Mouse (Mus musculus) small intestine, adult 2 months (tissue): ENCODE results near the gene Ablim1. TPM values are rescaled to one million over a fixed set of nuclear protein-coding genes. Genes with fewer than 3 reads are reported as not detected.

Source experiments
- H3K27ac ChIP-seq: fragments of 200-500 bp; 2 replicates; pipeline ENCODE4 v1.5.1; 2012; ENCODE audit warnings: low read depth, low read length, control low read depth, inconsistent platforms; ENCODE audit not compliant: insufficient read depth
- H3K27me3 ChIP-seq: fragments of 200-500 bp; 2 replicates; pipeline ENCODE4 v1.6.1; 2012; ENCODE audit warnings: mild to moderate bottlenecking, moderate library complexity, low read length, inconsistent platforms; ENCODE audit not compliant: control insufficient read depth, insufficient read depth
- H3K36me3 ChIP-seq: fragments of 200-500 bp; 2 replicates; pipeline ENCODE4 v1.6.1; 2012; ENCODE audit warnings: mild to moderate bottlenecking, low read length, control low read depth, inconsistent platforms; ENCODE audit not compliant: control insufficient read depth, insufficient read depth
- H3K4me1 ChIP-seq: fragments of 200-500 bp; 2 replicates; pipeline ENCODE4 v1.6.1; 2012; ENCODE audit warnings: low read length, inconsistent platforms, mixed read lengths; ENCODE audit not compliant: control insufficient read depth, insufficient read depth, insufficient read length
- H3K4me3 ChIP-seq: fragments of 200-500 bp; 2 replicates; pipeline ENCODE4 v1.5.1; 2012; ENCODE audit warnings: low read depth, mild to moderate bottlenecking, control low read depth, inconsistent platforms, low read length, moderate library complexity
- CTCF ChIP-seq: fragments of 200-500 bp; IDR thresholded peaks from 2 replicates; pipeline ENCODE4 v1.5.1; 2012; ENCODE audit warnings: low read depth, mild to moderate bottlenecking, control low read depth, inconsistent platforms, low read length, moderate library complexity, mixed read lengths; ENCODE audit not compliant: insufficient replicate concordance, insufficient read length; ENCODE audit errors: extremely low read depth
- POLR2A ChIP-seq: fragments of 200-500 bp; IDR thresholded peaks from 2 replicates; pipeline ENCODE4 v1.6.1; 2012; ENCODE audit warnings: low read depth, mild to moderate bottlenecking, control low read depth, inconsistent platforms, low read length, moderate library complexity
- WGBS: fragments of 180-500 bp; shearing (Covaris S2); methylation state at CpG from one replicate; pipeline ENCODE4 v1.1.7; 2018; 5-methylcytosine and 5-hydroxymethylcytosine counted together
- polyA plus RNA-seq: library from polyadenylated mRNA; depleted of rRNA; stranded (reverse); fragments of >200 nt; gene quantifications from 2 replicates; pipeline ENCODE4 v1.2.3, GENCODE M21; 2012

Ablim1 gene
- polyA plus RNA-seq, 1 experiment = 47.2 TPM

GRCm38 (mm10) chr19:57272824-57273613, 41.7 kb downstream of the Ablim1 start:
- H3K4me3 ChIP-seq = no peak overlapping the region
- peaks cover 18% of the 10 kb centered on the region for H3K4me1 ChIP-seq
- H3K27ac ChIP-seq = peak overlapping the region; percentile 92; the same call in 1 of the 2 replicates
- no peak for TF ChIP-seq POLR2A
- TF ChIP-seq CTCF = no peak
- H3K36me3 ChIP-seq = no peaks in the 10 kb centered on the region
- WGBS = 24% methylated on average over 13 of the region's 13 CpGs
- H3K27me3 ChIP-seq = no peaks in the 10 kb centered on the region

DNA sequence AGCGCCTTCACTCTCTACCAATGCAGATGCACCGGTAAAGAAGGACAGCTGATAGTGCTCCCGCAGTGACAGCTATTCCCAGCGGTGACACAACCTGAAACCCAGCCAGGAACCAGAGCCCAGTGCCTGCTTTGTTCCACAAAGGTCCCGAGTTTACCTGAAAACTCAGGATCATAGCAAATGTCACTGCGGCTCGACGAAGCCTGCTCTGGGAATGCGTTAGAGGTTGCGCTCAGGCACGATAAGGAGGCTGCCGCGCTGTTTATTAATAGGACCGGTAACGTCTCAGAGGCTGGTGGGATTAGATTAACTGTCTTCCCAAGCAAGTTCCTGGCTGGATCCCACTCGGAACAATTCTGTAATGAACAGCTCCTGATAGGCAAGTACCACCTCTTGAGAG, 43.0 kb downstream of the Ablim1 start:
- no peaks in the 10 kb centered on the region for H3K27me3 ChIP-seq
- no peak overlapping the region for H3K27ac ChIP-seq
- no peaks in the 10 kb centered on the region for H3K36me3 ChIP-seq
- H3K4me1 ChIP-seq = peaks cover 18% of the 10 kb centered on the region
- no peak overlapping the region for H3K4me3 ChIP-seq
- 87% methylated on average over 16 of the region's 16 CpGs for WGBS
- no peak for TF ChIP-seq CTCF
- TF ChIP-seq POLR2A = no peak

DNA sequence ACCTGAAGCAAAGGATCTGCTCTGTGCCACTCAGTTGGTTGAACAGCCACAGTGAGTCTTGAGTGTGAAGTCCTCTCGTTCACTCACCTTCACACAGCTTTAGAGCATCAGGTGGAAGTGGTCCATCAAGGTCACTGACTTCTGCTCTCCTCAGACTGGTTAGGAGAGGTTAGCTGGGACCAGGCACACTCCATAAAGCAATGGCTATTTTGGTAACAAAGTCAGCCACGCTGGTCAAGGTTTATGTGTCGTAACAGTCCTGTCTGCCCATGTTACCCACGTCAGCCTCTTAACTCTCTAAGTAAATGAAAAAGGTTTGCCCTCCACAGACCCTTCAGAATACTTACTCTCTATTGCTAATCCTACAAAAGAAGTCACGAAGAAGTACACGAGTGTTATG, 44.0 kb downstream of the Ablim1 start:
- no peak for TF ChIP-seq CTCF
- no peak for TF ChIP-seq POLR2A
- Histone ChIP-seq H3K27me3 (no peaks in the 10 kb centered on the region), H3K4me1 (peaks cover 18% of the 10 kb centered on the region), H3K36me3 (no peaks in the 10 kb centered on the region), H3K4me3 (no peak overlapping the region), H3K27ac (no peak overlapping the region)
- 85% methylated on average over 6 of the region's 6 CpGs for WGBS

GRCm38 (mm10) chr19:57269791-57270190, 44.9 kb downstream of the Ablim1 start:
- Histone ChIP-seq H3K4me3 (no peak overlapping the region), H3K36me3 (no peaks in the 10 kb centered on the region), H3K27me3 (no peaks in the 10 kb centered on the region), H3K27ac (no peak overlapping the region), H3K4me1 (peaks cover 18% of the 10 kb centered on the region)
- WGBS = 77% methylated on average over 6 of the region's 6 CpGs
- no peak for TF ChIP-seq POLR2A
- no peak for TF ChIP-seq CTCF

DNA sequence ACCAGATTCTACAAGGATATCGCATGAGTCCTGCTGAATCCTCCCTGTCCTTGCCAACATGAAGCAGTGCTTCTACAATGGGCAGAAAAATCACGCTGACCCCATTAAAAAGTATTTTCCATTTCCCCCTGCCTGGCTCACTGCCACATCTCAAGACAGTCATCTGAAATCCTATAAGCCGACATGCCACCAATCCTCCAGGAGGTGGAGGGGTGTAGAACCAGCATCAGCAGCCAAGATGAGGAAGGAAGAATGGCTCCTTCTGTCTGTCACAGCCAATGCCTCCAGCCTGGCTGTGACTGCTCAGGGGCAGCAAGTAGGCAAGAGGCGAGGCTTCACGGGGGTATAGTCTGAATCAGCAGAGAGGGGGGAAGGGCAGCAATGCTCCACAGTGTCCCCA, 47.2 kb downstream of the Ablim1 start:
- no peaks in the 10 kb centered on the region for H3K27me3 ChIP-seq
- no peak overlapping the region for H3K27ac ChIP-seq
- no peaks in the 10 kb centered on the region for H3K36me3 ChIP-seq
- no peak overlapping the region for H3K4me3 ChIP-seq
- WGBS = 76% methylated on average over 5 of the region's 5 CpGs
- H3K4me1 ChIP-seq = peaks cover 2% of the 10 kb centered on the region; the same call in 1 of the 2 replicates
- TF ChIP-seq POLR2A (no peak), CTCF (no peak)

DNA sequence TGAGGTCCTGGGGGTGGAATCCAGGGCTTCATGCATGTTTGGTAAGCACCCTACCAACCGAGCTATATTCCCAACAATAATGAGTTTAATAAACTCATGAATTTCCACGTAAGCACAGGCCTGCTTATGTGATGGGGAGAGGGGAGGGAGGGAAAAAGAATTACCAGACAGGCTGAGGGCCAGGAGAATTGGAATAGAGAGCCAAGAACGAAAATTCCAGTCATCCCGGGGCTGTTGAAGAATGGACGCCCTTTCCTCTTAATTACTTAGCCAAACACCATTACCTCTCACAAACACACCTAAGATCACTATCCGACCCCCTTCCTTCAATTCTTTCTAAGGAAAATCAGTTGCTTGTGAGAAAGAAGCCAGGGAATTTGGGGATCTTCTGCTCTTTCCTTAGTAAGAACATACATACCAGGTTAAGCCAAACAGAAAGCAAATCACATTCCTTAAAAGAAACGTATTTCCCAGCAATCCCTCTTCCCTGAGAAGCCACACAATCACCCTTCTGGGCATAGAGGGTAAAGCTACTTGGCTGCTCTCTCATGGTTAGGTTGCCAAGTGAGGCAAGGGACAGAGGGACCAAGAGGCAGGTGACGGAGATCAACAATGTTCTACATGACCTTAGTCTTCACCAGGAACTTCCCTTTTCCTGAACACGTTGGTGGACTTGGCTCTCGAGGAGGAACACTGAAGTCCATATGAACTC, 48.2 kb downstream of the Ablim1 start:
- 61% methylated on average over 10 of the region's 10 CpGs for WGBS
- Histone ChIP-seq H3K4me1 (no peaks in the 10 kb centered on the region; the same call in 1 of the 2 replicates), H3K27me3 (no peaks in the 10 kb centered on the region), H3K4me3 (no peak overlapping the region), H3K27ac (no peak overlapping the region), H3K36me3 (no peaks in the 10 kb centered on the region)
- TF ChIP-seq POLR2A (no peak), CTCF (no peak)
